In the genomic region with DNA sequence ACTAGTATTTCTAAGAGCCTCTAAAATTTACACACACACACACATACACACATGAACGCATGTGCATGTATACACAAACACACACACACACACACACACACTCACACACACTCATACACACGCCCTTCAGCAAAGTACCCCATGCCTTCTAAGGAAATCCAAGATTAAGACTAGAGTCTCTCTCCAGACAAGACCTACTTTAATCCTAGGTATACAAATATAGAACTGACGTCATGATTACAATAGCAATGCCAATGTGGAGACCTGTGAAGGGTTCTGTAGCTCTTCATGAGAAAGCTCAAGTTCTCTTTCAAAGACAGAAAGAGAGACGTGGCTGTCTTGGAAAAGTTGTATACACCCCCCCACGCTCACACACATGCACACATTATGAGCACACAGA, we compare ENCODE assay signal across 25 mouse cellular contexts.
DNase-seq lines count a peak whose midpoint lies in the region; ATAC-seq lines count a peak whose summit lies in the region.
"Had no signal": no experiment of that assay in that cellular context is flagged by ENCODE, and none has a peak within 500 bp of the region (broad histone marks: within the 10 kb centered on the region; RNA-seq: fewer than 3 reads in every experiment).

No protein-coding gene starts in this region.

- H3K4me2 ChIP-seq in heart, embryonic 13.5 days = 0 out of 2 replicates have a peak overlapping the region, but pooled peaks have one; percentile 18
- no peak overlapping the region for H3K4me2 ChIP-seq in heart, embryonic 16.5 days (ENCODE audit: low read depth, low read length)
- H3K4me2 ChIP-seq: forebrain, embryonic 13.5 days; hindbrain, embryonic 14.5 days had no signal

- H3K4me1 ChIP-seq in heart, embryonic 10.5 days = peaks cover 29% of the 10 kb centered on the region
- peaks cover 40% of the 10 kb centered on the region for H3K4me1 ChIP-seq in heart, embryonic 13.5 days
- peaks cover 25% of the 10 kb centered on the region for H3K4me1 ChIP-seq in heart, embryonic 16.5 days (ENCODE audit: control insufficient read depth, insufficient read depth, low read length)

- H3K36me3 ChIP-seq in heart, embryonic 10.5 days = 0 out of 2 replicates have a peak, but pooled peaks cover 4% of the 10 kb centered on the region
- H3K36me3 ChIP-seq in heart, embryonic 13.5 days = no peaks in the 10 kb centered on the region
- H3K36me3 ChIP-seq in heart, embryonic 16.5 days (ENCODE audit: control insufficient read depth, insufficient read depth) = no peaks in the 10 kb centered on the region
- H3K36me3 ChIP-seq: forebrain, embryonic 10.5 days; G1E had no signal

- H3K27ac ChIP-seq in heart, embryonic 10.5 days = peak overlapping the region; percentile 44; the same call in 1 of the 2 replicates
- peak overlapping the region; percentile 74 for H3K27ac ChIP-seq in heart, embryonic 13.5 days (replicated peaks)
- H3K27ac ChIP-seq in heart, embryonic 16.5 days (ENCODE audit: low read length) = peak overlapping the region; percentile 76
- H3K27ac ChIP-seq: forebrain, embryonic 10.5 days; forebrain, embryonic 13.5 days; hindbrain, embryonic 14.5 days; hindbrain, postnatal 0 days had no signal

- no peak for DNase-seq in heart, embryonic 10.5 days (ENCODE audit: low spot score)
- no peak for DNase-seq in heart, adult 8-10 months (ENCODE audit: low spot score)
- DNase-seq in heart, postnatal 36 days = no peak
- no peak for DNase-seq in heart, adult 11 months
- DNase-seq: adrenal gland, postnatal 10 days; adrenal gland, postnatal 36 days; B cell, adult 2 months; cerebellum, adult 18-20 months; cerebellum, adult 9-10 months; cerebellum, postnatal 14 days; gastrocnemius, postnatal 10 days; gastrocnemius, postnatal 36 days; kidney, adult 18-20 months; kidney, adult 9 months had no signal

- H3K27me3 ChIP-seq in heart, embryonic 10.5 days (ENCODE audit: insufficient read depth, poor library complexity, severe bottlenecking) = no peaks in the 10 kb centered on the region
- no peaks in the 10 kb centered on the region for H3K27me3 ChIP-seq in heart, embryonic 13.5 days (replicated peaks)
- H3K27me3 ChIP-seq in heart, embryonic 16.5 days (ENCODE audit: control insufficient read depth, insufficient read depth, low read length) = no peaks in the 10 kb centered on the region
- H3K27me3 ChIP-seq: forebrain, embryonic 13.5 days; Patski had no signal

- peak overlapping the region; percentile 48; the same call in 1 of the 2 replicates for H3K9ac ChIP-seq in heart, embryonic 13.5 days
- H3K9ac ChIP-seq in heart, embryonic 16.5 days (ENCODE audit: low read length) = peak overlapping the region; percentile 38; the same call in 1 of the 2 replicates
- H3K9ac ChIP-seq: forebrain, embryonic 13.5 days; hindbrain, embryonic 14.5 days had no signal

- ATAC-seq in heart, embryonic 13.5 days (ENCODE audit: extremely low read depth, insufficient number of reproducible peaks, low FRiP score, low TSS enrichment) = no peak
- ATAC-seq in heart, embryonic 16.5 days (replicated peaks; ENCODE audit: extremely low read depth, insufficient read depth, low FRiP score) = peak; percentile 52
- ATAC-seq: forebrain, embryonic 13.5 days; forebrain, embryonic 16.5 days; hindbrain, postnatal 0 days; inflammation-experienced regulatory T-cells, adult 6 months; intestine, embryonic 16.5 days; Patski had no signal

- H3K9me3 ChIP-seq in heart, embryonic 10.5 days = no peaks in the 10 kb centered on the region
- H3K9me3 ChIP-seq in heart, embryonic 13.5 days = no peaks in the 10 kb centered on the region
- H3K9me3 ChIP-seq in heart, embryonic 16.5 days (replicated peaks; ENCODE audit: control insufficient read depth, low read length) = no peaks in the 10 kb centered on the region
- H3K9me3 ChIP-seq: forebrain, embryonic 10.5 days; forebrain, embryonic 13.5 days; G1E had no signal

- intact Hi-C loops in heart, postnatal 36 days (cut with DNase I) = no loop called here

- no peak overlapping the region for H3K4me3 ChIP-seq in heart, embryonic 10.5 days
- H3K4me3 ChIP-seq in heart, embryonic 13.5 days = no peak overlapping the region
- H3K4me3 ChIP-seq in heart, embryonic 16.5 days (ENCODE audit: low read length) = no peak overlapping the region
- H3K4me3 ChIP-seq: forebrain, embryonic 10.5 days; forebrain, embryonic 13.5 days had no signal

- 67% methylated on average over 5 of the region's 5 CpGs for WGBS in heart, embryonic 10.5 days
- WGBS in heart, embryonic 13.5 days = 53% methylated on average over 5 of the region's 5 CpGs
- 60% methylated on average over 5 of the region's 5 CpGs for WGBS in heart, embryonic 16.5 days
